Mouse (Mus musculus) adrenal gland, adult 2 months (tissue): ENCODE data around the gene Akr1a1. TPM values are rescaled to one million over a fixed set of nuclear protein-coding genes. Genes with fewer than 3 reads are reported as not detected.

ENCODE experiments used
- DNase-seq: peaks from one replicate; pipeline ENCODE4 v3.0.0; 2021
- polyA plus RNA-seq: library from polyadenylated mRNA; depleted of rRNA; stranded (reverse); fragments of >200 nt; gene quantifications from 2 replicates; pipeline ENCODE4 v1.2.3, GENCODE M21; 2012
- total RNA-seq, 2 experiments: library from RNA; stranded (reverse); gene quantifications; 2 replicates each; pipeline ENCODE4 v1.2.3; 2021

Gene Akr1a1
- total and polyA plus RNA-seq, 3 experiments = 783 to 1,182 (median 867) TPM

- peak; percentile 75 for DNase-seq
Measured at GRCm38 (mm10) chr4:116659474-116659873, 8.0 kb upstream of the Akr1a1 start.

GRCm38 (mm10) chr4:116657971-116658370 is 6.5 kb upstream of the Akr1a1 start:
- DNase-seq = no peak

GRCm38 (mm10) chr4:116655658-116656057 is 4.2 kb upstream of the Akr1a1 start:
- no peak for DNase-seq

GRCm38 (mm10) chr4:116655100-116655499 is 3.6 kb upstream of the Akr1a1 start:
- DNase-seq = peak; percentile 55

GRCm38 (mm10) chr4:116653228-116653627 is 1.7 kb upstream of the Akr1a1 start:
- peak; percentile 86 for DNase-seq

- no peak for DNase-seq
Measured at GRCm38 (mm10) chr4:116651797-116652135, 286 bp upstream of the Akr1a1 start.

- DNase-seq = no peak
Measured at GRCm38 (mm10) chr4:116650365-116650764, 1.1 kb downstream of the Akr1a1 start.

GRCm38 (mm10) chr4:116649411-116649810 is 2.1 kb downstream of the Akr1a1 start:
- DNase-seq = no peak

- peak; percentile 60 for DNase-seq
Measured at GRCm38 (mm10) chr4:116645624-116646023, 5.9 kb downstream of the Akr1a1 start.

GRCm38 (mm10) chr4:116644326-116644725 is 7.2 kb downstream of the Akr1a1 start:
- DNase-seq = peak; percentile 36

GRCm38 (mm10) chr4:116642071-116642470 is 9.4 kb downstream of the Akr1a1 start:
- DNase-seq = no peak

- no peak for DNase-seq
Measured at GRCm38 (mm10) chr4:116638821-116639220, 12.7 kb downstream of the Akr1a1 start.

- DNase-seq = no peak
Measured at GRCm38 (mm10) chr4:116635197-116635596, 16.3 kb downstream of the Akr1a1 start.

GRCm38 (mm10) chr4:116627722-116628662 is 23.5 kb downstream of the Akr1a1 start, which contains the start of gene Nasp:
Gene Nasp (minus strand): TSS chr4:116627941.
- peak; percentile 88 for DNase-seq

GRCm38 (mm10) chr4:116627359-116627716 is 24.1 kb downstream of the Akr1a1 start:
- peak; percentile 93 for DNase-seq

GRCm38 (mm10) chr4:116626658-116627358 is 24.7 kb downstream of the Akr1a1 start:
- peak; percentile 87 for DNase-seq

- no peak for DNase-seq
Measured at GRCm38 (mm10) chr4:116624831-116625230, 26.6 kb downstream of the Akr1a1 start.

GRCm38 (mm10) chr4:116615237-116615636 is 36.2 kb downstream of the Akr1a1 start:
- DNase-seq = no peak

- DNase-seq = no peak
Measured at GRCm38 (mm10) chr4:116612621-116613020, 38.9 kb downstream of the Akr1a1 start.

GRCm38 (mm10) chr4:116596978-116597881 is 54.2 kb downstream of the Akr1a1 start:
- peak; percentile 95 for DNase-seq

- no peak for DNase-seq
Measured at GRCm38 (mm10) chr4:116596379-116596778, 55.1 kb downstream of the Akr1a1 start, which contains the start of gene Ccdc17. Gene Ccdc17 (plus strand): TSS chr4:116596654.

GRCm38 (mm10) chr4:116595793-116596192 is 55.7 kb downstream of the Akr1a1 start:
- DNase-seq = no peak
